ENCODE assay signal across 8 mouse cellular contexts in the genomic region with DNA sequence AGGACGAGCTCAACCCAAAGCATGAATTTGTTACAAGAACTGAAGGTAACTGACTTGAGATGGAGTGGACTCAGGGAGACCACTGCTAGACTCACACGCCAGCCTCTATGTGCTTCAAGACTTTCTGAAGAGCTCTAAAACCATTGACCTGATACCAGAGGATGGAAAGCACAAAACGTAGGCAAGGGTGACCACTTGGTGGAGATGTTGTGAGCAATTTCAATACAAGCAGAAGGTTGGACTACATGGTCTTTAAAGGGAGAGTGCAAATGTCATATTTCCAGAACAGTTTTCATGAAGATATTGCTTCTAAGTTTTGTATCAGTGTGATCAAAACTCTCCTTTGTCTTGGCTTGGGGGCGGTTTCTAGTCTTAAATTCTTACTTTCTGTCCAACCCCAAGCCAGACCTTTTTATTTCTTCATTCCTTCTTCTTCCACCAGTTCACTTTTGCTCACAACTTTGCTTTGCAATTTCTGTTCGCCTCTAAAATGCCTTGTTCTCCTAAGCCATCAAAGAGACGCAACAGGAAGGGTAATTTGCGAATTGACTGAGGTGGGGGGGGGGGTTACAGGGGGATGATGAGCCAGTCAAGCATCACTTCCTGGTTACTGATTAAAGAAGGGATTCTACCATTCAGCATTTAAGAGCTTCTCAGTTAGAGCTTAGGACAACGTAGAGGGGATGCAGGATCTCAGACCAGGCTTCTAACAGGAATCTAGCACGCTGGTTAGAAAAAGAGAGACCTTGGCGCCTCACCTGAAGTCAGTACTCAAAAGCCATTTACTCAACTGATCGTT. TPM values are rescaled to one million over a fixed set of nuclear protein-coding genes. Genes with fewer than 3 reads are reported as not detected.
DNase-seq lines count a peak whose midpoint lies in the region; ATAC-seq lines count a peak whose summit lies in the region.

No protein-coding gene starts in this region.

- 0 out of 2 replicates have a peak, but pooled peaks cover 8% of the 10 kb centered on the region for H3K4me1 ChIP-seq in forebrain, embryonic 13.5 days

- H3K36me3 ChIP-seq in forebrain, embryonic 13.5 days (ENCODE audit: poor library complexity, severe bottlenecking): no peaks in the 10 kb centered on the region

- no peak for ATAC-seq in forebrain, embryonic 13.5 days

- H3K27me3 ChIP-seq in forebrain, embryonic 13.5 days: no peaks in the 10 kb centered on the region

- no peak overlapping the region for H3K9ac ChIP-seq in forebrain, embryonic 13.5 days

- H3K9me3 ChIP-seq in forebrain, embryonic 13.5 days (replicated peaks): no peaks in the 10 kb centered on the region

- 0 out of 2 replicates have a peak overlapping the region, but pooled peaks have one; percentile 2 for H3K4me3 ChIP-seq in forebrain, embryonic 13.5 days

- 43% methylated on average over 11 of the region's 11 CpGs for WGBS in forebrain, embryonic 13.5 days

- peak overlapping the region; percentile 37; the same call in 1 of the 2 replicates for H3K4me2 ChIP-seq in forebrain, embryonic 13.5 days

- no peak overlapping the region for H3K27ac ChIP-seq in forebrain, embryonic 13.5 days

- DNase-seq in 3T3-L1 (ENCODE audit: low read depth, low spot score): peak; percentile 43
- peak; percentile 43 for DNase-seq in CD4-positive helper T cell, adult 2 months (ENCODE audit: low read depth, low spot score)
- peak; percentile 27 to 30 for DNase-seq in kidney, adult 8-10 months
- DNase-seq in lung, postnatal 36 days: peak; percentile 57
- no peak for DNase-seq in layer of hippocampus, postnatal 10 days (ENCODE audit: low spot score in 2 of 2)
- DNase-seq in yolk sac, embryonic 10.5 days (ENCODE audit: low spot score): no peak
- no peak for DNase-seq in layer of hippocampus, adult 8-10 months (ENCODE audit: low spot score in 2 of 2)

RNA-seq across cellular contexts. Expression of a gene that starts 0.8 kb away (rescaled TPM):
- polyA plus RNA-seq in forebrain, embryonic 13.5 days (2015; fragmentation: Nextera tagmentation; extraction: Ambion mirVana): 74.8 and 77.8 TPM in 2 replicates
- 10 to 100 TPM; 63.9 to 69.0 TPM for total RNA-seq in layer of hippocampus, postnatal 10 days (2021)
- total RNA-seq in layer of hippocampus, adult 8-10 months (2022): 100 to 1,000 TPM in 1 of 4 experiments, 10 to 100 TPM in 3; 75.1 to 115 (median 95.2) TPM

Comparison
In these comparisons a context has a peak if more than half of its experiments do, and no peak if none do; other contexts are left out.
1. DNase-seq: peak in 3T3-L1 (single experiment), CD4-positive helper T cell, adult 2 months (single experiment), kidney, adult 8-10 months (2 of 2) and lung, postnatal 36 days (single experiment); none in layer of hippocampus, postnatal 10 days (0 of 2), yolk sac, embryonic 10.5 days (single experiment) and layer of hippocampus, adult 8-10 months (0 of 2).